Mouse (Mus musculus): Measurements from ENCODE around the gene Gstt1. TPM values are rescaled to one million over a fixed set of nuclear protein-coding genes. Genes with fewer than 3 reads are reported as not detected.

Gene Gstt1
- polyA plus RNA-seq, 1 experiment = 0.76 TPM

- TF ChIP-seq CTCF (IDR thresholded peaks at IDR 0.05; ENCODE audit: control insufficient read depth, insufficient read depth, insufficient read length) (no peak), CEBPB (IDR thresholded peaks at IDR 0.05; ENCODE audit: low read depth) (peak; percentile 14)
- Histone ChIP-seq H3K4me3 (ENCODE audit: insufficient read depth, poor library complexity, severe bottlenecking) (no peak overlapping the region), H3K27me3 (ENCODE audit: control insufficient read depth, insufficient read depth, insufficient read length) (no peaks in the 10 kb centered on the region), H3K79me3 (ENCODE audit: low read depth) (no peaks in the 10 kb centered on the region), H3K79me2 (ENCODE audit: control insufficient read depth, insufficient read depth) (no peaks in the 10 kb centered on the region), H3K36me3 (ENCODE audit: control insufficient read depth, insufficient read depth) (no peaks in the 10 kb centered on the region), H3ac (ENCODE audit: control insufficient read depth, insufficient read length, low read depth) (no peak overlapping the region)
Observed at GRCm38 (mm10) chr10:75830275-75830670, 31.9 kb upstream of the Gstt1 start.

- TF ChIP-seq CTCF (IDR thresholded peaks at IDR 0.05; ENCODE audit: control insufficient read depth, insufficient read depth, insufficient read length) (no peak), MYOD1 (IDR thresholded peaks at IDR 0.05; ENCODE audit: control insufficient read depth, insufficient read length, low read depth) (no peak)
Observed at GRCm38 (mm10) chr10:75829529-75830274, 31.3 kb upstream of the Gstt1 start.

DNA sequence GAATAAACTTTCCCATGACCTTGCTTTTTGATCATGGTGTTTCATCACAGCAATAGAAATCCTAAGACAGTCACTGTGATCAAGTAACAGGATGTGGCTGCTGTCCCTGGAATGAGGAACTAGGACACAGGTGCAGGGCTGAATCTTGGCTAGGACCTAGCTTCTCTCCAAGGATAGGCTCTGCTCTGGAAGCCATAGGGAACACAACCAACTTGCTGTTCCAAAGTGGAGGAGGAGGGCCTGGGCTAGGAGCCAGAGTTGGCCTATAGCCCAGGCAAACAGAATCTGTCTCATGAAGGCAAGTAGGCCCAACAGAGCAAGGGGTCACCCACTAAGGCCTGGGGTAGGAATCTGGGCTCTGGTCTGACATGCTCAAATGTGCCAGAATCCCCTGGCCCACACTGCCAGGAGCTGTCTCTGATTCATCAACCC, 30.1 kb upstream of the Gstt1 start:
- Histone ChIP-seq H3ac (ENCODE audit: control insufficient read depth, insufficient read length, low read depth) (no peak overlapping the region), H3K27me3 (ENCODE audit: control insufficient read depth, insufficient read depth, insufficient read length) (no peaks in the 10 kb centered on the region), H3K4me3 (ENCODE audit: insufficient read depth, poor library complexity, severe bottlenecking) (no peak overlapping the region), H3K36me3 (ENCODE audit: control insufficient read depth, insufficient read depth) (no peaks in the 10 kb centered on the region), H3K79me2 (ENCODE audit: control insufficient read depth, insufficient read depth) (no peaks in the 10 kb centered on the region), H3K79me3 (ENCODE audit: low read depth) (no peaks in the 10 kb centered on the region)
- TF ChIP-seq MAX (IDR thresholded peaks at IDR 0.05) (no peak), CEBPB (IDR thresholded peaks at IDR 0.05; ENCODE audit: low read depth) (peak; percentile 58)

More at GRCm38 (mm10) chr10:75829529-75830274, 31.3 kb upstream of the Gstt1 start:
- Histone ChIP-seq H3K27me3 (ENCODE audit: control insufficient read depth, insufficient read depth, insufficient read length) (no peaks in the 10 kb centered on the region), H3K36me3 (ENCODE audit: control insufficient read depth, insufficient read depth) (no peaks in the 10 kb centered on the region), H3K4me3 (ENCODE audit: insufficient read depth, poor library complexity, severe bottlenecking) (no peak overlapping the region), H3K79me3 (ENCODE audit: low read depth) (no peaks in the 10 kb centered on the region), H3ac (ENCODE audit: control insufficient read depth, insufficient read length, low read depth) (no peak overlapping the region), H3K79me2 (ENCODE audit: control insufficient read depth, insufficient read depth) (no peaks in the 10 kb centered on the region)

DNA sequence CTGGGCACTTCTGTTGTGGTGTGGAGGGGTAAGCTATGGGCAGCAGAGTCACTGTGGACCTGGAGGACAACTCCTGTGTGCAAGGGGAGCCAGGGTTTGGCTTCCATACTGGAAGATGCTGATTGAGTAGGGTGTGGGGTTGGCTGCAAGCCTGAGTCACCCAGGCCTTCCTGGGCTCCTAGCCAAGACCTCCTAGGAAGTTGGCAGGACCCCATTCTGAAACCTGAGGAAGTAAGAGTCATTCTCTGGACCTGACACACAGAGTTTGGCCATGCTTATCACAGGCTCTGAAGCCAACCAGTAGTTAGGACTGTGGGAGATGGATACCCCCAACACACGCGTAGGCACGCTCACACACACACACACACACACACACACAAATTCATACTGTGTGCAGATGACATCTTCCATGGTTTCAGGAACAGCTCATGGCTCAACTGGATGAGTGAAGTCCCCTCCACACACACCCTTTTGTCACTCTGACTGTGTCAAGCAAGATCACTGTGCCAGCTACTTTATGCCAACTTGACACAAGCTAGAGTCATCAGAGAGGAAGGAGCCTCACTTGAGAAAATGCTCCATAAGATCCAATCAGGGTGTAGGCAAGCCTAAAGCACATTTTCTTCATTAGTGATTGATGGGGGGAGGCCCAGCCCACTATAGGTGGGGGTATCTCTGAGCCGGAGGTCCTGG, 29.4 kb upstream of the Gstt1 start:
- H3K4me3 ChIP-seq (ENCODE audit: insufficient read depth, poor library complexity, severe bottlenecking) = no peak overlapping the region
- H3K79me3 ChIP-seq (ENCODE audit: low read depth) = no peaks in the 10 kb centered on the region
- no peaks in the 10 kb centered on the region for H3K36me3 ChIP-seq (ENCODE audit: control insufficient read depth, insufficient read depth)
- H3K27me3 ChIP-seq (ENCODE audit: control insufficient read depth, insufficient read depth, insufficient read length) = no peaks in the 10 kb centered on the region
- no peak overlapping the region for H3ac ChIP-seq (ENCODE audit: control insufficient read depth, insufficient read length, low read depth)
- no peaks in the 10 kb centered on the region for H3K79me2 ChIP-seq (ENCODE audit: control insufficient read depth, insufficient read depth)
- peak; percentile 24 for TF ChIP-seq MAX (IDR thresholded peaks at IDR 0.05)
- no peak for TF ChIP-seq USF1 (IDR thresholded peaks at IDR 0.05; ENCODE audit: low read depth)
- no peak for TF ChIP-seq CTCF (IDR thresholded peaks at IDR 0.05; ENCODE audit: control insufficient read depth, insufficient read depth, insufficient read length)
- no peak for TF ChIP-seq MYOG (IDR thresholded peaks at IDR 0.05; ENCODE audit: control insufficient read depth, extremely low read depth, insufficient read length)
- TF ChIP-seq CEBPB (IDR thresholded peaks at IDR 0.05; ENCODE audit: low read depth) = no peak
- peak; percentile 29 for TF ChIP-seq FOSL1 (IDR thresholded peaks at IDR 0.05; ENCODE audit: insufficient read depth, low read length, poor library complexity, severe bottlenecking)
- TF ChIP-seq MYOD1 (IDR thresholded peaks at IDR 0.05; ENCODE audit: control insufficient read depth, insufficient read length, low read depth) = no peak

DNA sequence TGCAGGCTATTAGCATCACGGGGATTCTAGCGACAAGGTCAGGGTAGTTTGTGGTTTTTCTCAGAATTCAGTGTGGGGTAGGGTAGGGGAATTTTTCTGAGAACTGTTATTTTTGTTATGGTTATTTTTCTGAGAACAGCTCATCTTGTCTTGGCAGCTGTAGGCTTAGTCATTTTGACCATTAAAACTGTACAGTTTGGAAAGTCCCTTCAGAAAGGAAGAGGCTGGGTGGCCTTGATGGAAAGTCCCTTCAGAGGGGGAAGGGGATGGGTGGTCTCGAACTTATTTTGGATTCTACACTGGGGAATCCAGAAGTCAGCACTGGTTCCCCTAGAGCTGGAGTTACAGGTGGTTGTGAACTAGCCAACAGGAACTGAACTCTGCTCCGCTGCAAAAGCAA, 26.1 kb upstream of the Gstt1 start:
- Histone ChIP-seq H3K79me3 (ENCODE audit: low read depth) (no peaks in the 10 kb centered on the region), H3ac (ENCODE audit: control insufficient read depth, insufficient read length, low read depth) (no peak overlapping the region), H3K27me3 (ENCODE audit: control insufficient read depth, insufficient read depth, insufficient read length) (no peaks in the 10 kb centered on the region), H3K79me2 (ENCODE audit: control insufficient read depth, insufficient read depth) (no peaks in the 10 kb centered on the region), H3K4me3 (ENCODE audit: insufficient read depth, poor library complexity, severe bottlenecking) (no peak overlapping the region), H3K36me3 (ENCODE audit: control insufficient read depth, insufficient read depth) (no peaks in the 10 kb centered on the region)
- TF ChIP-seq CTCF (IDR thresholded peaks at IDR 0.05; ENCODE audit: control insufficient read depth, insufficient read depth, insufficient read length) (no peak), FOSL1 (IDR thresholded peaks at IDR 0.05; ENCODE audit: insufficient read depth, low read length, poor library complexity, severe bottlenecking) (no peak), MYOG (IDR thresholded peaks at IDR 0.05; ENCODE audit: control insufficient read depth, extremely low read depth, insufficient read length) (no peak), MYOD1 (IDR thresholded peaks at IDR 0.05; ENCODE audit: control insufficient read depth, insufficient read length, low read depth) (no peak), CEBPB (IDR thresholded peaks at IDR 0.05; ENCODE audit: low read depth) (no peak)

- Histone ChIP-seq H3K4me3 (ENCODE audit: insufficient read depth, poor library complexity, severe bottlenecking) (no peak overlapping the region), H3K79me3 (ENCODE audit: low read depth) (no peaks in the 10 kb centered on the region), H3K27me3 (ENCODE audit: control insufficient read depth, insufficient read depth, insufficient read length) (no peaks in the 10 kb centered on the region), H3K79me2 (ENCODE audit: control insufficient read depth, insufficient read depth) (no peaks in the 10 kb centered on the region), H3ac (ENCODE audit: control insufficient read depth, insufficient read length, low read depth) (no peak overlapping the region), H3K36me3 (ENCODE audit: control insufficient read depth, insufficient read depth) (no peaks in the 10 kb centered on the region)
- TF ChIP-seq CTCF (IDR thresholded peaks at IDR 0.05; ENCODE audit: control insufficient read depth, insufficient read depth, insufficient read length) = no peak
- no peak for TF ChIP-seq MAX (IDR thresholded peaks at IDR 0.05)
- TF ChIP-seq USF1 (IDR thresholded peaks at IDR 0.05; ENCODE audit: low read depth) = no peak
- no peak for TF ChIP-seq MYOD1 (IDR thresholded peaks at IDR 0.05; ENCODE audit: control insufficient read depth, insufficient read length, low read depth)
- TF ChIP-seq MYOG (IDR thresholded peaks at IDR 0.05; ENCODE audit: control insufficient read depth, extremely low read depth, insufficient read length) = no peak
- no peak for TF ChIP-seq CEBPB (IDR thresholded peaks at IDR 0.05; ENCODE audit: low read depth)
Observed at GRCm38 (mm10) chr10:75823782-75824181, 25.4 kb upstream of the Gstt1 start.
